Mouse (Mus musculus) layer of hippocampus, adult 2 months (tissue): ENCODE measurements around the gene Tubgcp6. TPM values are rescaled to one million over a fixed set of nuclear protein-coding genes. Genes with fewer than 3 reads are reported as not detected.

Experiments used
- DNase-seq, 2 experiments: peaks; one replicate each; pipeline ENCODE4 v3.0.0; 2022; ENCODE audit warnings: low spot score in 2 of 2
- H3K27ac ChIP-seq: fragments of 200-600 bp; 2 replicates; pipeline ENCODE4 v1.8.1; 2022
- H3K4me3 ChIP-seq: fragments of 200-600 bp; 2 replicates; pipeline ENCODE4 v1.8.1; 2022; ENCODE audit warnings: mild to moderate bottlenecking
- CTCF ChIP-seq: fragments of 200-600 bp; conservative IDR thresholded peaks from 2 replicates; pipeline ENCODE4 v1.8.1; 2022; ENCODE audit warnings: antibody characterized with exemption, mild to moderate bottlenecking, moderate library complexity
- total RNA-seq, 2 experiments: library from RNA; stranded (reverse); gene quantifications; 2 replicates each; pipeline ENCODE4 v1.2.3; 2021

The Tubgcp6 gene
- total RNA-seq, 2 experiments from 2014 or later = 31.0 to 31.5 TPM

DNA sequence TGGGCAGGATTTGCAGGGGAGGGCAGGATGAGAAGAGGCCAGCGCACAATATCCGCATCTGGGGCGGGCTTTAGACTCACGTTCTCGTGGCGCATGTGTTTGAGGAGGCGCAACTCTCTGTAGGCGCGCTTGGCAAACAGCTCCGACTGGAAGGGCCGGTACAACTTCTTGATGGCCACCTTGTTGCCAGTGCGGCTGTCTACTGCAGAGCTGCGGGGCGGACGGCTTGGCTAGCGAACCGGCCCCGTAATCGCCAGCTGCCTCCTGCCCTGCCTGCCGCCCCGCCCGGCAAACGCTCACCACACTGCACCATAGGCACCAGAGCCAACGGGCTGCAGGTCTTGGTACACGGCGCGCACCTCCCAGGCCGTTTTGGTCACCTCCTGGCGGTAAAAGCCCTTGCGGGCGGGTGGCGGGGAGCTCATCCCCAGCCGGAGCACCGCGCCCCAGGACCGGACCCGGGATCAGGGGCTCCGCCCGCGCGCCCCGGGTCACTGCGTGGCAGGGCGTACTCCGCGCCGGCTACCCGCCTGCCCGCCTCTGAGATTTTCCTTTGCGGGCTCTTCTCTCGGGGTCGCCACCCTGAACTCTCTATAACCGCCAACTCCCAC is 17.2 kb upstream of the Tubgcp6 start:
- Histone ChIP-seq H3K4me3 (peak overlapping the region; percentile 63), H3K27ac (peak overlapping the region; percentile 56)
- no peak for TF ChIP-seq CTCF
- peak in 1 of 2 experiments; percentile 47 for DNase-seq

DNA sequence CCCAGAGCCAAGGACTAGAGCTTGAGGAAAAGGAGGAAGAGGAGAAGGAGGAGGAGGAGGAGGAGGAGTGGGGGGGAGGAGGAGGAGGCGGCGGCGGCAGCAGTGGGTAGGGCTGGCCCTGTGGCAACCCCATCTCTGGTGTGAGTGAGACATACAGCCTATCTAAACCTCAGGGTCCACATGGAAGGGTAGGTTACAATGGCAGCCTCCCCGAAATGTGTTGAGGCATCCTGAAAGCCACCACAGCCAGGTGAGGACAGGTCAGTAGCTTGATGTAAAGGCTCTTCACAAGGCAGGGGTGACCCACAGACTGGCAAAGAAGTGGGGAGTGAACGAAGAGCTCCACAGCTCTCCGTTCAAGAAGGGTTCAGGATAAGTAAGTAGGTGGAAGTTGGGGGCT is 15.6 kb upstream of the Tubgcp6 start:
- H3K4me3 ChIP-seq = no peak overlapping the region
- no peak for TF ChIP-seq CTCF
- H3K27ac ChIP-seq = no peak overlapping the region
- no peak for DNase-seq

DNA sequence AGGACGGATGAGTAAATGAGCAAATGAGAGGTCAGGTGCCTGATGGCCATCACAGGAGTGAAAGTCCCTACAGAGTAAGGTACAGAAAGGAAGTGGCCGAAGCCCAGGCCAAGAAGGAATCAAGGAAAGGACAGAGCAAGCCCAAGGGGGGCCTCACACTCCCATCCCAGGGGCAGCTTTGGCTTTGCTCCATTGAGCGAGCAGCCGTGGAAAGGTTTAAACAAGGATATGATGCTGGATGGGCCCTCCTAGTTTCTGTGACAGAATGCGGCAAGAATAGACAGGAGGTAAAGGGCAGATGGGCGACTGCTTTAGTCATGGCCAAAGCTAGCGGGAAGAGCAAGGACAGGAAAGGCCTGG is 15.1 kb upstream of the Tubgcp6 start:
- H3K4me3 ChIP-seq = no peak overlapping the region
- H3K27ac ChIP-seq = no peak overlapping the region
- no peak for TF ChIP-seq CTCF
- DNase-seq = no peak

DNA sequence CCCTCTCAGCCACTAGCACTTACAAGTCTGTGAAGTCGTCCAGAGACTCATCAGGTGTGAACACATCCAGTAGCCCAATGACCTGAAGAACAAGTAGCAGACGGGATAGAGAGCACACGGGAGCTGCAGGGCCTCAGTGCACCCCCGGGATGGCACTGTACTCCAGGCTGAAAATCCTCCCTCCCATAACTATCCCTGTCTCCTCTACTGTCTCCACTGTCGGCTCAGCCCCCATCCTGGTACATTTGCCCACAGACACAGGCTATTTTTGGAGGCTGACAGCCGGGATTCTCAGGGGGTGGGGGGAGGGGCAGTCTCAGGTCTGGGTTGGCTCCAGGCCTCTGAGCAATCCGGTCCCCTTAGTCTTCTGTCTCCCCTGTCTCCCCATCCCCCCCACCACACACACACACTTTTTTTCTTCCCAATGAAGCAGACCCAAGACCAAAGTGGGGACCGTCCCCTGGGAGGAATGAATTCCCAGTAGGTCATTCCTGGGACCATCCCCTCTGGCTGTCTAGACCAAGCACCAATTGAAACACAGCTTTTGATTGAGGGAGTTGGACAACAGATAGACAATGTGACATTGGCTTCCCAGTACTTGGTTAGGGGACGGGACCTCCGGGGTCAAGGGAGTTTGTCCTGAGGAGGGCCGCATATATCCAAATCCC is 14.6 kb upstream of the Tubgcp6 start:
- no peak for DNase-seq
- H3K4me3 ChIP-seq = no peak overlapping the region
- no peak for TF ChIP-seq CTCF
- H3K27ac ChIP-seq = no peak overlapping the region

DNA sequence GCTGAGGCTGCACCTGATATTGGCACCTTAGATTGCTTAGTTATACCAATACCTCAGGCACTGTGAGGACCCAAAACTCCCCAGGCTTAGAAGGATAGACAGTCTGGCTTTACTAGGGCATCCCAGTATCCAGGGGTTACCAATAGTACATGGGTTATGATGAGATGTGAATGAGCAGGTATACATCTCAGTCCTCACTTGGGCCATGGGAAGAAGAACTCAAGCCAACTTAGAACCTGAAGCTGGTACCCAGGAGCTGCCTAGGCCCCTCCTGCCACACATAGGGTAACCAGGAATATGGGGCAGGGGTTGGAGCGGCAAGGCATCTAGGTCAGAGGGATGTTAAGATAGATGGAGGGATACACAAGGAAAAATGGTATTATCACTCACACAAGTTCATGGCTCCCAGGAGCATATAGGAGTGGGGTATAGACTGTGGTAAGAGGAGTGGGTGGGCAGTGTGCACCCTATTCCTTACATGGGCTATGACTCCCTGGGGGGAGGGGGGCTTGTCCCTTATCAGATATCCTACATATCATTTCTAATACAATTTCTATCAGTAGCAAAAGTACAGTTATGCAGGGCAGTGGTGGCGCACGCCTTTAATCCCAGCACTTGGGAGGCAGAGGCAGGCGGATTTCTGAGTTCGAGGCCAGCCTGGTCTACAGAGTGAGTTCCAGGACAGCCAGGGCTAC is 13.7 kb upstream of the Tubgcp6 start:
- no peak for DNase-seq
- Histone ChIP-seq H3K27ac (no peak overlapping the region), H3K4me3 (no peak overlapping the region)
- TF ChIP-seq CTCF = no peak

DNA sequence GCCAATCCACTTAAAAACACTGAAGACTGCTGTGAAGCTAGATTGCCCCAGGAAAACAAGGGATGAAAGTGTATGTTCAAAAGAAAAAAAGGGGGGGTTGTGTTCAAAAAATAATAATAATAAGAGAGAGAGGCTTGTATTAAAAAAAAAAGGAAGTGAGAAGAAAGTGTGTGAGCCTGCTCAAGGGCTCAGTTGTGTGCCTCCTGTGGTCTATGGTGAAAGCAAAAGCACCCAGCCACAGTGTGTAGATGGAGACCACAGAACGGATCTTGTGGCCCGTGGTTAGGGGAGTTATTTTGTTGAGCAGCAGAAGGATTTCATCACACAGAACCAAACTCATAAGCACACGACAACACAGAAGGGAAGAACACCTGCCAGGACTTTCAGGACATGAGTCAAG is 8.4 kb upstream of the Tubgcp6 start:
- no peak overlapping the region for H3K4me3 ChIP-seq
- no peak for TF ChIP-seq CTCF
- H3K27ac ChIP-seq = no peak overlapping the region
- no peak for DNase-seq

DNA sequence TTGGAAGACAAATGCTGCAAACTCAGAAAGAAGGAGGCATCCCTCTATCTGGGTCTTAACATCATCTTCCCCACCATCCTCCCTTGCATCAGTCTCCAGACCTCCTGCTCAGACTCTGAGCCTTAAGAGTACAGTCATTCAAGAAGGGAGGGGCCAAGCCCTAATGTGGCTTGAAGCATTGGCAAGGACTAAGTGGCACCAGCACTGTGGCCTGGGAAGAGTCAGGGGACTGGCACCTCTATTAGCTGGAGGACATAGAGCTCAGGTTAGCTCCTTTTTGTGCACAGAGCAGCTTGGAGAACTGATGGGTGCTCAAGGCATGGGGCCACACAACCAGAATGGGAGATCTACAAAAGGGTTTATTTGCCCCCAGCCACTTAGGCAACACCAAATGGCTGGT is 7.3 kb upstream of the Tubgcp6 start:
- no peak for TF ChIP-seq CTCF
- Histone ChIP-seq H3K4me3 (no peak overlapping the region), H3K27ac (no peak overlapping the region)
- no peak for DNase-seq

DNA sequence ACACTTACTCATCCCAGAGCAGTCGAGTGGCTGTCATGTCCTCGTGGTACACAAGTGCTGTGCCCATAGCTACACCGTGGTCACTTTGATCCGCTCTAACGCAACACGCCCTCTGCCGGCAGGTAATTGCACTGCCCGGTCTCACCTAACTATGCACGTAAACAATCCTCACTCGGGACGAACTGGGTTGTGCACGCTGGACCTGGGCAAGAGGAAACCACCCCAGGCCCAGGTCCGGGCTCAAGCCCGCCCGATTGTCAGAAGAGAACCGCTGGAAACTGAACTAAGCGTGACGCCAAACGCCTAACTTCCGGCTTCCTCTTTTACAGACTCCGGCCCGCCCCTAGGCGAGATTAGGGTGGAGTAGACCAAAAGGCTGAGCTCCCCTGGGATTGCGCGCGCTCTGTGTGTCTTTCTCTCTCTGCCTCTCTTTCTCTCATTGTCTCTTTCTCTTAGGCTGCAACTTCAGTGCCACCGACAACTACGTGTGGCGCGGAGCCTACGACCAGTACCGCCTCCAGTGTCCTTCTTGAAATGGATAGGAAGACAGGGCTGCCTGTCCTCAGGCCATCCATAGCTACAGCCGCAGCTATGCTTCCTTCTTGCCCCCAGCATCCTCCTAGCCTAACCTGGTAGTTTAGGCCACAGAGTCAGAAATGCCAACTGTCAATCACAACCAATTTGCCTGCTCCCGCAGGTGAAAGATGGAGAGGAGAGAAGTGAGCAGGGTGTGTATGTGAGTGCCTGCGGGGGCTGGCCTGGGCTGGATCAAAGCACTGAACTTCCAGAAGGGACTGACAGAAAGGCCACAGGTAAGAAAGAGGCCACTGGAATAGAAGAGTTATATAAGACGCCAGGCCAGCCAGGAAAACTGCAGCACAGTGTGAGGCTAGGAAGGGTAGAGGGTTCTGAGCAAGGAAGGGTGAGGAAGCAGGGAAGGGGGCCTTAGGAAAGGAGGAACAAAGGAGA is 5.8 kb upstream of the Tubgcp6 start, which contains the start of gene Hdac10:
TSS of gene Hdac10 (minus strand) at position 319 of the 969 bp plus-strand sequence.
- DNase-seq = peak; percentile 70 to 76
- peak within 1 kb of the TSS; percentile 97 for H3K27ac ChIP-seq
- peak within 1 kb of the TSS; percentile 80 for H3K4me3 ChIP-seq
- peak; percentile 94 for TF ChIP-seq CTCF

DNA sequence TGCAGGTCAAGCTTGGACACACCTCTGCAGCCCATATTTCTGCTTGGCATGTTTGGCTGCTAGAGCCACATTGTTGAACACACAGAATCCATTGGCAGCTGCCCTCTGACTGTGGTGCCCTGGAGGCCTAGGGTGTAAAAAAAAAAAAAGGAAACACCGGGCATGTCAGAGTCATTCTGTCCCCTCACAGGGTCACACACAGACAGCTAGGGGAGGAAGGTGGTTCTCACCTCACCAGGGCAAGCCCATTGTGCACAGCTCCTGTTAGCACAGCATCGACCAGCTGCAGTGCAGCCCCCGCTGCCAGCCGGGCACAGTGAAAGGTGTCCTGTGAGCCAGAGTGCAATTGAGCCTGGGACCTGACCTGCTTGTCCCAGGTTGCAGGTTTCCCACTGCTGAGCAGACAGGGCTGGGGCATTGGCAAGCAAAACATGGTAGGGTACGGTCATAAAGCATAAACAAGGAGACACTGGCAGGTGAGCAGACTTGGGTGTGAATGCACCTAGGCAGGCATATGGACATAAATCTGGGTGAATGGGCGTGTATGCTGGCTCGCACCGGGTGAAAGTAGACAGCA is 4.5 kb upstream of the Tubgcp6 start:
- no peak for TF ChIP-seq CTCF
- H3K27ac ChIP-seq = peak overlapping the region; percentile 97; the same call in 1 of the 2 replicates

DNA sequence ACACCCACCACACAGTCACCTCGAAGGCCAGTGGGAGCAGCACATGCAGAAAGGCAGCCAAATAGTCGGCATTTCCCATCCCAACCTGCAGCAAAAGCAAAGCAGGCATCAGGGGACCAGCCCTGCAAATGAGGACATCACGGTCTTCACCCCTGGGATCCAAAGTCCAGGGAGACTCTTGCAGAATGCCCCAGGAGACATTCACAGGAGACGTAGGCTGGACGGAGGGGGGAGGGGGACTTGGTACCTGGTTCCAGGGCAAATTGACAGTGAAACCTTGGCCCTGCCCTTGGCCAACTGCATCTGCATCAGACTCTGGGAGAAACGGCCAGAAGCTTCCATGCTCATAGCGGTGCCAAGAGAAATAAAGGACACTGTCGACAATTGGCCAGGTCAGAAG is 3.7 kb upstream of the Tubgcp6 start:
- no peak for DNase-seq
- TF ChIP-seq CTCF = no peak
- Histone ChIP-seq H3K4me3 (no peak overlapping the region), H3K27ac (no peak overlapping the region)

More for the DNA sequence above, 4.5 kb upstream of the Tubgcp6 start:
- no peak for DNase-seq
- peak overlapping the region; percentile 80 for H3K4me3 ChIP-seq

DNA sequence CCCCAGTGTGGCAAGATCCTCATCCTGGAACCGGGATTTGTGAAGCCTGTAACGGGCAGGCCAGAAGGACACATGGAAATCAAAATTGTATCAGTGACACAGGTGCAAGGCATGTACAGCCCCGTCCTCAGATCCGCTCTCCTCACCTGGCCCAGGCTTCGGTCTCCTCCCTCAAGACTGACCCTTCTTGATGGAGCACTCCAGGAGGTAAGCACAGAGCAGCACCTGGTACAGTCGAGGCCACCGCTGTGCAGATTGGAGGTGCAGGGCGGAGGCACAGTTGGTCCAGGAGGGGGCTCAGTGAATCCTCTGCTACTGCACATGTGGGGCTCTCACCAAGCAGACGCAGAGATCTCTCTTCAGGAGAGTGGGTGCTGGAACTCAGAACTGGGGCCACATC is 2.4 kb upstream of the Tubgcp6 start:
- no peak overlapping the region for H3K4me3 ChIP-seq
- no peak overlapping the region for H3K27ac ChIP-seq
- no peak for DNase-seq
- TF ChIP-seq CTCF = no peak

DNA sequence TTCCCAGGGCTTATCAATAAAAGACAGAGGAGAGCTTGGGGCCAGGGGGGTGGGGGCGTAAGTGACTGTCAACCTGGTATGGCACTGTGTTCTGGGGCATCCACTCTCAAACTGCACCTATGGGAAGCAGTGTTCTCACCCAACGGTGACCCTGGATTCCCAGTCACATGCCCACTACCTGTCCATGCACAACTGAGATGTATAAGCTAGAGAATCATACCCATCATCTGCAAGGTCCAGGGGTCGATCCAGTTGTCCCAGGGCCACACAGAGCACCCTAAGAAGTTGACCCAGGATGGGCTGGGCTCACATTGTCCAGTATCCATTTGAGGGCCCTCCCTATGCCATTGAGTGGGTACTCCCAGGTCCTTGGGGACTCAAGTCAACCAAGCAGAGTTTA is 1.4 kb upstream of the Tubgcp6 start:
- no peak overlapping the region for H3K4me3 ChIP-seq
- H3K27ac ChIP-seq = no peak overlapping the region
- DNase-seq = no peak
- no peak for TF ChIP-seq CTCF
